Mouse (Mus musculus): Measurements from ENCODE around the gene Fga. TPM values are rescaled to one million over a fixed set of nuclear protein-coding genes. Genes with fewer than 3 reads are reported as not detected.

Fga gene
- polyA plus RNA-seq (2012; rRNA removed) = 0.23 and 0.66 TPM in 2 replicates

GRCm38 (mm10) chr3:83025475-83026301 lies at the start of gene Fga:
TSS of gene Fga (plus strand) at chr3:83026076.
- DNase-seq = no peak
- TF ChIP-seq POLR2A (IDR thresholded peaks at IDR 0.05; ENCODE audit: borderline replicate concordance, extremely low read depth, low read depth, low read length) (no peak), CTCF (IDR thresholded peaks at IDR 0.05; ENCODE audit: insufficient read depth, low read length) (no peak)
- 67% methylated on average over 9 of the region's 9 CpGs for WGBS
- no peak within 1 kb of the TSS for H3K4me3 ChIP-seq (replicated peaks; ENCODE audit: extremely low read depth, low read depth, low read length)
- no peaks in the 10 kb centered on the region for H3K4me1 ChIP-seq (ENCODE audit: control insufficient read depth, insufficient read depth, low read length)

- no peak for TF ChIP-seq POLR2A (IDR thresholded peaks at IDR 0.05; ENCODE audit: borderline replicate concordance, extremely low read depth, low read depth, low read length)
- TF ChIP-seq CTCF (IDR thresholded peaks at IDR 0.05; ENCODE audit: insufficient read depth, low read length) = no peak
- Histone ChIP-seq H3K4me1 (ENCODE audit: control insufficient read depth, insufficient read depth, low read length) (no peaks in the 10 kb centered on the region), H3K4me3 (replicated peaks; ENCODE audit: extremely low read depth, low read depth, low read length) (no peak overlapping the region)
- DNase-seq = no peak
- 55% methylated on average over 6 of the region's 6 CpGs for WGBS
Measured at GRCm38 (mm10) chr3:82980818-82981217, 45.1 kb upstream of the Fga start.

GRCm38 (mm10) chr3:82981861-82982260 lies 44.0 kb upstream of the Fga start:
- TF ChIP-seq POLR2A (IDR thresholded peaks at IDR 0.05; ENCODE audit: borderline replicate concordance, extremely low read depth, low read depth, low read length) = no peak
- no peak for TF ChIP-seq CTCF (IDR thresholded peaks at IDR 0.05; ENCODE audit: insufficient read depth, low read length)
- WGBS = 64% methylated on average over 8 of the region's 8 CpGs
- DNase-seq = no peak
- H3K4me1 ChIP-seq (ENCODE audit: control insufficient read depth, insufficient read depth, low read length) = no peaks in the 10 kb centered on the region
- no peak overlapping the region for H3K4me3 ChIP-seq (replicated peaks; ENCODE audit: extremely low read depth, low read depth, low read length)

GRCm38 (mm10) chr3:82984840-82985239 lies 41.0 kb upstream of the Fga start:
- Histone ChIP-seq H3K4me3 (replicated peaks; ENCODE audit: extremely low read depth, low read depth, low read length) (no peak overlapping the region), H3K4me1 (ENCODE audit: control insufficient read depth, insufficient read depth, low read length) (no peaks in the 10 kb centered on the region)
- WGBS = 67% methylated on average over 2 of the region's 2 CpGs
- DNase-seq = no peak
- TF ChIP-seq POLR2A (IDR thresholded peaks at IDR 0.05; ENCODE audit: borderline replicate concordance, extremely low read depth, low read depth, low read length) (no peak), CTCF (IDR thresholded peaks at IDR 0.05; ENCODE audit: insufficient read depth, low read length) (no peak)

- H3K4me3 ChIP-seq (replicated peaks; ENCODE audit: extremely low read depth, low read depth, low read length) = no peak overlapping the region
- 64% methylated on average over 12 of the region's 12 CpGs for WGBS
- DNase-seq = no peak
- no peaks in the 10 kb centered on the region for H3K4me1 ChIP-seq (ENCODE audit: control insufficient read depth, insufficient read depth, low read length)
- TF ChIP-seq POLR2A (IDR thresholded peaks at IDR 0.05; ENCODE audit: borderline replicate concordance, extremely low read depth, low read depth, low read length) (no peak), CTCF (IDR thresholded peaks at IDR 0.05; ENCODE audit: insufficient read depth, low read length) (no peak)
Measured at GRCm38 (mm10) chr3:82991963-82992362, 33.9 kb upstream of the Fga start.

- H3K4me1 ChIP-seq (ENCODE audit: control insufficient read depth, insufficient read depth, low read length) = no peaks in the 10 kb centered on the region
- TF ChIP-seq CTCF (IDR thresholded peaks at IDR 0.05; ENCODE audit: insufficient read depth, low read length) (no peak), POLR2A (IDR thresholded peaks at IDR 0.05; ENCODE audit: borderline replicate concordance, extremely low read depth, low read depth, low read length) (no peak)
- no peak for DNase-seq
- 91% methylated on average over 6 of the region's 6 CpGs for WGBS
- H3K4me3 ChIP-seq (replicated peaks; ENCODE audit: extremely low read depth, low read depth, low read length) = no peak overlapping the region
Measured at GRCm38 (mm10) chr3:82992956-82993355, 32.9 kb upstream of the Fga start.

- 5% methylated on average over 24 of the region's 24 CpGs for WGBS
- Histone ChIP-seq H3K4me3 (replicated peaks; ENCODE audit: extremely low read depth, low read depth, low read length) (no peak overlapping the region), H3K4me1 (ENCODE audit: control insufficient read depth, insufficient read depth, low read length) (no peaks in the 10 kb centered on the region)
- peak; percentile 42 for DNase-seq
- TF ChIP-seq POLR2A (IDR thresholded peaks at IDR 0.05; ENCODE audit: borderline replicate concordance, extremely low read depth, low read depth, low read length) (no peak), CTCF (IDR thresholded peaks at IDR 0.05; ENCODE audit: insufficient read depth, low read length) (peak; percentile 45; the same call in 1 of the 2 replicates)
Measured at GRCm38 (mm10) chr3:82995368-82995767, 30.5 kb upstream of the Fga start.

GRCm38 (mm10) chr3:82996656-82997055 lies 29.2 kb upstream of the Fga start:
- no peak for DNase-seq
- TF ChIP-seq CTCF (IDR thresholded peaks at IDR 0.05; ENCODE audit: insufficient read depth, low read length) (no peak), POLR2A (IDR thresholded peaks at IDR 0.05; ENCODE audit: borderline replicate concordance, extremely low read depth, low read depth, low read length) (no peak)
- H3K4me3 ChIP-seq (replicated peaks; ENCODE audit: extremely low read depth, low read depth, low read length) = no peak overlapping the region
- WGBS = 74% methylated on average over 3 of the region's 3 CpGs
- no peaks in the 10 kb centered on the region for H3K4me1 ChIP-seq (ENCODE audit: control insufficient read depth, insufficient read depth, low read length)

- Histone ChIP-seq H3K4me1 (ENCODE audit: control insufficient read depth, insufficient read depth, low read length) (no peaks in the 10 kb centered on the region), H3K4me3 (replicated peaks; ENCODE audit: extremely low read depth, low read depth, low read length) (no peak overlapping the region)
- DNase-seq = peak; percentile 8
- whole genome bisulfite sequencing = 30% methylated on average over 8 of the region's 8 CpGs
- TF ChIP-seq CTCF (IDR thresholded peaks at IDR 0.05; ENCODE audit: insufficient read depth, low read length) (peak; percentile 49; the same call in 1 of the 2 replicates), POLR2A (IDR thresholded peaks at IDR 0.05; ENCODE audit: borderline replicate concordance, extremely low read depth, low read depth, low read length) (no peak)
Measured at GRCm38 (mm10) chr3:82998772-82999463, 27.0 kb upstream of the Fga start.

All from lung, adult 2 months (tissue).